Mouse (Mus musculus) embryonic facial prominence, embryonic 11.5 days (tissue): ENCODE measurements around the gene Dhx33. TPM values are rescaled to one million over a fixed set of nuclear protein-coding genes. Genes with fewer than 3 reads are reported as not detected.

ENCODE experiments used
- ATAC-seq: fragments of 200-750 bp; cut with Nextera tagmentation; replicated peaks from 2 replicates; pipeline ENCODE4 v1.8.0; 2017; ENCODE audit warnings: low read depth; ENCODE audit not compliant: insufficient number of reproducible peaks, low FRiP score, low TSS enrichment
- DNase-seq: peaks from one replicate; pipeline ENCODE4 v3.0.0-alpha.2; 2015; ENCODE audit warnings: low spot score
- H3K27ac ChIP-seq: fragments of 300-500 bp; sonication (generic); replicated peaks from 2 replicates; pipeline ENCODE4 v1.5.1; 2014; ENCODE audit warnings: mild to moderate bottlenecking, low read depth, low read length, control low read depth
- H3K27me3 ChIP-seq: fragments of 300-500 bp; sonication (generic); 2 replicates; pipeline ENCODE4 v1.6.1; 2014; ENCODE audit warnings: mild to moderate bottlenecking, low read length, moderate library complexity, mixed read lengths; ENCODE audit not compliant: control insufficient read depth, insufficient read depth
- H3K36me3 ChIP-seq: fragments of 300-500 bp; sonication (generic); replicated peaks from 2 replicates; pipeline ENCODE4 v1.6.1; 2014; ENCODE audit warnings: low read depth, mild to moderate bottlenecking, low read length, moderate library complexity, mixed read lengths; ENCODE audit not compliant: control insufficient read depth, insufficient read depth
- H3K4me1 ChIP-seq: fragments of 300-500 bp; sonication (generic); 2 replicates; pipeline ENCODE4 v1.6.1; 2014; ENCODE audit warnings: low read length, mixed read lengths; ENCODE audit not compliant: control insufficient read depth, insufficient read depth
- H3K4me2 ChIP-seq: fragments of 300-500 bp; sonication (generic); 2 replicates; pipeline ENCODE4 v1.6.1; 2014; ENCODE audit warnings: low read depth, mild to moderate bottlenecking, control low read depth, low read length, moderate library complexity
- H3K4me3 ChIP-seq: fragments of 300-500 bp; sonication (generic); 2 replicates; pipeline ENCODE4 v1.5.1; 2014; ENCODE audit warnings: low read depth, low read length, control low read depth
- H3K9ac ChIP-seq: fragments of 300-500 bp; sonication (generic); replicated peaks from 2 replicates; pipeline ENCODE4 v1.6.1; 2014; ENCODE audit warnings: mild to moderate bottlenecking, control low read depth, low read length
- H3K9me3 ChIP-seq: fragments of 300-500 bp; sonication (generic); replicated peaks from 2 replicates; pipeline ENCODE4 v1.6.1; 2016; ENCODE audit warnings: mild to moderate bottlenecking, low read length, inconsistent platforms, mixed read lengths; ENCODE audit not compliant: control insufficient read depth
- WGBS: fragments of 180-500 bp; shearing (Covaris S2); extraction: QIAGEN DNeasy Blood & Tissue Kit; methylation state at CpG from one replicate; pipeline ENCODE4 v1.1.7; 2014; 5-methylcytosine and 5-hydroxymethylcytosine counted together
- polyA plus RNA-seq: library from polyadenylated mRNA; unstranded; fragments of >200 nt; fragmentation: Nextera tagmentation; extraction: Ambion mirVana; gene quantifications from 2 replicates; pipeline ENCODE4 v1.2.1, GENCODE M21; 2014

Gene Dhx33
- polyA plus RNA-seq, 1 experiment from 2014 or later = 24.8 TPM

DNA sequence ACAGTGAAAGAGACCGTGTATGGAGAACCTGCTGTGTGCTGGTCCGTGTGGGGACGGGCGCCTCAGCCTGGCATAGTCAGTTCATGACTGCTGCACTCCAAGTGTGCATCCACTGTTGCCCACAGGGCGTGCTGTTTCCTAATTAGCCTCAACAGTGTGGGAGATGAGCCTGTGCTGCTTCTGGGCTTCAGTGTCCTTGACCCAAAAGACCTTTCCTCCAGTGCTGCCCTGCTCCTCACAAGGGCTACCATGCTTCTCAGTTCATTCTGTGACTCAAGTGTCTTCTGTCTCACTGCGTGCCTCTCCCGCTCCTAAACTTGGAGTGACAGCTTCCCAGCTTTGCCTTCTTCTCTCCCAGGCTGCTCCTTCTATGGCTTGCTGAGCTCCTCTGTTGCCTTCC is 68.9 kb downstream of the Dhx33 start:
- no peak overlapping the region for H3K4me3 ChIP-seq
- ATAC-seq (no peak), DNase-seq (no peak)
- H3K9me3 ChIP-seq = no peaks in the 10 kb centered on the region
- no peak overlapping the region for H3K4me2 ChIP-seq
- H3K27me3 ChIP-seq = no peaks in the 10 kb centered on the region
- no peak overlapping the region for H3K9ac ChIP-seq
- H3K4me1 ChIP-seq = no peaks in the 10 kb centered on the region
- WGBS = 91% methylated on average over 7 of the region's 7 CpGs
- peaks cover 5% of the 10 kb centered on the region; the same call in 1 of the 2 replicates for H3K36me3 ChIP-seq
- H3K27ac ChIP-seq = no peak overlapping the region

Other genes starting within 250 kb of the Dhx33 start
- 6.7 and 7.3 TPM in 2 replicates for gene Zfp3, start 240.2 kb downstream of the Dhx33 start, polyA plus RNA-seq
- gene Scimp, start 191.9 kb downstream of the Dhx33 start, polyA plus RNA-seq = not detected in 2 replicates
- gene Rabep1, start 159.7 kb downstream of the Dhx33 start, polyA plus RNA-seq = 36.2 and 36.6 TPM in 2 replicates
- 187 and 193 TPM in 2 replicates for gene Nup88, start 34.5 kb downstream of the Dhx33 start, polyA plus RNA-seq
- gene Rpain, start 34.2 kb downstream of the Dhx33 start, polyA plus RNA-seq = 62.5 and 82.5 TPM in 2 replicates
- 274 TPM in 2 replicates for gene C1qbp, start 21.4 kb downstream of the Dhx33 start, polyA plus RNA-seq
- 58.8 and 64.9 TPM in 2 replicates for gene Mis12, start 15.2 kb upstream of the Dhx33 start, polyA plus RNA-seq
- 43.3 and 47.7 TPM in 2 replicates for gene Derl2, start 15.4 kb upstream of the Dhx33 start, polyA plus RNA-seq
- 82.8 and 92.3 TPM in 2 replicates for gene 6330403K07Rik, start 29.1 kb upstream of the Dhx33 start, polyA plus RNA-seq
- not detected in 2 replicates for gene Nlrp1a, start 140.3 kb upstream of the Dhx33 start, polyA plus RNA-seq
- not detected in 2 replicates for gene Nlrp1b, start 226.3 kb upstream of the Dhx33 start, polyA plus RNA-seq